Mouse (Mus musculus): ENCODE measurements around the gene Tanc1. TPM values are rescaled to one million over a fixed set of nuclear protein-coding genes. Genes with fewer than 3 reads are reported as not detected.

The Tanc1 gene
- polyA plus RNA-seq, 1 experiment from 2014 or later: 40.7 TPM

DNA sequence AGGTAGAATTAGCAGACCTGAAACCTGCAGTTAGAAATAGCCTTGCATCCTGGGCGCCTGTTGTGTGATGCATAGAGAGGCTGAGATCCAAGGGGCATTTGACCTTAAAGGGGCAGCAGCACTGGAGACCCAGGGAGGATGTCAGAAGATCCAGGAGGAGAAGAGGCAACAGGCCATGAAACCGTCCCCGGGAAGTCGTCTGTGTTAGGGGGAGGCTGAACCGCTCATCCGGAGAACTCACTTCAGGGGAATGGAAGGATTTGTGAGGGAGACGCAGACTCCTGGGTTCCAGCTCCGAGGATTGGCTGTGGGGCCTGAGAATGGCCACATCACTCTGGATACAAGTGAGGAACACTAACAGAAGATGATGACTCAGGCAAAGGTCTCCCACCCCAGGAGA, 60.8 kb downstream of the Tanc1 start:
- WGBS: 70% methylated on average over 8 of the region's 8 CpGs
- no peak overlapping the region for H3K4me3 ChIP-seq (replicated peaks)
- ATAC-seq (ENCODE audit: insufficient number of reproducible peaks, low FRiP score, low TSS enrichment, low read depth): no peak
- H3K9ac ChIP-seq: no peak overlapping the region
- no peak overlapping the region for H3K4me2 ChIP-seq (replicated peaks)
- H3K27ac ChIP-seq (replicated peaks): no peak overlapping the region
- peaks cover 62% of the 10 kb centered on the region for H3K4me1 ChIP-seq
- no peaks in the 10 kb centered on the region for H3K36me3 ChIP-seq
- H3K9me3 ChIP-seq (replicated peaks): no peaks in the 10 kb centered on the region
- no peaks in the 10 kb centered on the region for H3K27me3 ChIP-seq

DNA sequence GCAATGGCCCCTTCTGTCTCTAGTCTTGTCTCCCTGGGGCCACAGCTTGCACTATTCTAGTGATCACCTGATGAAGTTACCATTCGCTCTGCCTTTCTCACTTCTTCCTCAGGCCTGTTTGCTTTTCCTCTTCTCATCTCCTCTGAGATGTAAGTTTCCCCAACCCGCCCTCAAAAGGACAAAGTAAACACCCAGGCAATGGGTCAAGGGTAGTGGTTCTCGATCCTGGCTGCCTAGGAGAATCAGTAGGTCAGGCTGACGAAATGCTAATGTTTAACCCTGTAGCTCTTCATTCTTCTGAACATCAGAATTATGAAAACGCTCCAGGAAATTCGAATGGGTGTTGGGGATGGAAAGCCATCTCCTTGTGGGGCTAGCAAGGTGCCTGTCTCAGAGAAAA, 61.5 kb downstream of the Tanc1 start:
- H3K4me3 ChIP-seq (replicated peaks): no peak overlapping the region
- no peaks in the 10 kb centered on the region for H3K27me3 ChIP-seq
- H3K4me2 ChIP-seq (replicated peaks): no peak overlapping the region
- 86% methylated on average over 6 of the region's 6 CpGs for WGBS
- H3K27ac ChIP-seq (replicated peaks): no peak overlapping the region
- no peak overlapping the region for H3K9ac ChIP-seq
- H3K9me3 ChIP-seq (replicated peaks): no peaks in the 10 kb centered on the region
- no peaks in the 10 kb centered on the region for H3K36me3 ChIP-seq
- ATAC-seq (ENCODE audit: insufficient number of reproducible peaks, low FRiP score, low TSS enrichment, low read depth): no peak
- peaks cover 65% of the 10 kb centered on the region for H3K4me1 ChIP-seq

DNA sequence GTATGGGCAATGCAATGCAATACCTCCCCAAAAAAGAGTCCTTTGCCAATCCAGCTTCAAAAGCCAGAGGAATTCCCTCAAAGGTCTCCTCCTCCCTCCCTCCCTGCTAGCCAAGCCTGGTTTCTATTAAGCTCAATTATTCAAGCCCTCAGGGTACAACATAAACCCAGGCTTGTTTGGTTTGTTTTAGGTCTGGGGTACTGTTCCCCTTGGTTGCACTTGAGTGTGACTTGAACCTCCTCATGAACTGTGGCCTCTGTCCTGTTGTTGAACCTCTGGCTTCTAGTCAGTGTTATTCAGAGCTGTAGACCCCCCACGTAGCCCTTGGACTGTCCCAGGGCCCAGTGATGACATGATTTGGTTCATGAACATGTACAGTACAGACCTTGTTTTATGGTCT, 62.0 kb downstream of the Tanc1 start:
- 33% methylated on average over 1 of the region's 1 CpGs for WGBS
- Histone ChIP-seq H3K9ac (no peak overlapping the region), H3K36me3 (no peaks in the 10 kb centered on the region), H3K4me3 (replicated peaks) (no peak overlapping the region), H3K4me1 (peaks cover 69% of the 10 kb centered on the region), H3K27ac (replicated peaks) (no peak overlapping the region), H3K27me3 (no peaks in the 10 kb centered on the region), H3K9me3 (replicated peaks) (no peaks in the 10 kb centered on the region), H3K4me2 (replicated peaks) (no peak overlapping the region)
- ATAC-seq (ENCODE audit: insufficient number of reproducible peaks, low FRiP score, low TSS enrichment, low read depth): no peak

GRCm38 (mm10) chr2:59675270-59675995, 63.6 kb downstream of the Tanc1 start:
- Histone ChIP-seq H3K4me1 (peaks cover 78% of the 10 kb centered on the region), H3K27ac (replicated peaks) (peak overlapping the region; percentile 23; the same call in 1 of the 2 replicates), H3K9me3 (replicated peaks) (no peaks in the 10 kb centered on the region), H3K36me3 (no peaks in the 10 kb centered on the region), H3K4me2 (replicated peaks) (no peak overlapping the region), H3K27me3 (no peaks in the 10 kb centered on the region), H3K4me3 (replicated peaks) (no peak overlapping the region), H3K9ac (no peak overlapping the region)
- no peak for ATAC-seq (ENCODE audit: insufficient number of reproducible peaks, low FRiP score, low TSS enrichment, low read depth)
- WGBS: 35% methylated on average over 17 of the region's 17 CpGs

- 61% methylated on average over 6 of the region's 6 CpGs for WGBS
- H3K4me3 ChIP-seq (replicated peaks): no peak overlapping the region
- H3K9me3 ChIP-seq (replicated peaks): no peaks in the 10 kb centered on the region
- ATAC-seq (ENCODE audit: insufficient number of reproducible peaks, low FRiP score, low TSS enrichment, low read depth): no peak
- no peak overlapping the region for H3K9ac ChIP-seq
- H3K27me3 ChIP-seq: no peaks in the 10 kb centered on the region
- no peak overlapping the region for H3K4me2 ChIP-seq (replicated peaks)
- peaks cover 71% of the 10 kb centered on the region for H3K4me1 ChIP-seq
- no peaks in the 10 kb centered on the region for H3K36me3 ChIP-seq
- H3K27ac ChIP-seq (replicated peaks): 0 out of 2 replicates have a peak overlapping the region, but pooled peaks have one; percentile 24
Observed at GRCm38 (mm10) chr2:59676041-59676440, 64.2 kb downstream of the Tanc1 start.

GRCm38 (mm10) chr2:59676442-59676841, 64.6 kb downstream of the Tanc1 start:
- no peak overlapping the region for H3K4me2 ChIP-seq (replicated peaks)

GRCm38 (mm10) chr2:59679424-59680020, 67.7 kb downstream of the Tanc1 start:
- Histone ChIP-seq H3K27me3 (no peaks in the 10 kb centered on the region), H3K4me3 (replicated peaks) (no peak overlapping the region), H3K9me3 (replicated peaks) (no peaks in the 10 kb centered on the region), H3K4me1 (peaks cover 62% of the 10 kb centered on the region), H3K27ac (replicated peaks) (peak overlapping the region; percentile 81), H3K36me3 (no peaks in the 10 kb centered on the region), H3K9ac (no peak overlapping the region), H3K4me2 (replicated peaks) (no peak overlapping the region)
- 0 out of 2 replicates have a peak, but pooled peaks have one; percentile 46 for ATAC-seq (ENCODE audit: insufficient number of reproducible peaks, low FRiP score, low TSS enrichment, low read depth)
- 47% methylated on average over 10 of the region's 10 CpGs for WGBS

More at GRCm38 (mm10) chr2:59676442-59676841, 64.6 kb downstream of the Tanc1 start:
- H3K9ac ChIP-seq: no peak overlapping the region
- H3K9me3 ChIP-seq (replicated peaks): no peaks in the 10 kb centered on the region
- peaks cover 67% of the 10 kb centered on the region for H3K4me1 ChIP-seq
- WGBS: 47% methylated on average over 6 of the region's 6 CpGs
- no peak overlapping the region for H3K4me3 ChIP-seq (replicated peaks)
- no peaks in the 10 kb centered on the region for H3K36me3 ChIP-seq
- ATAC-seq (ENCODE audit: insufficient number of reproducible peaks, low FRiP score, low TSS enrichment, low read depth): no peak; the same call in 1 of the 2 replicates
- 0 out of 2 replicates have a peak overlapping the region, but pooled peaks have one; percentile 24 for H3K27ac ChIP-seq (replicated peaks)
- H3K27me3 ChIP-seq: no peaks in the 10 kb centered on the region

DNA sequence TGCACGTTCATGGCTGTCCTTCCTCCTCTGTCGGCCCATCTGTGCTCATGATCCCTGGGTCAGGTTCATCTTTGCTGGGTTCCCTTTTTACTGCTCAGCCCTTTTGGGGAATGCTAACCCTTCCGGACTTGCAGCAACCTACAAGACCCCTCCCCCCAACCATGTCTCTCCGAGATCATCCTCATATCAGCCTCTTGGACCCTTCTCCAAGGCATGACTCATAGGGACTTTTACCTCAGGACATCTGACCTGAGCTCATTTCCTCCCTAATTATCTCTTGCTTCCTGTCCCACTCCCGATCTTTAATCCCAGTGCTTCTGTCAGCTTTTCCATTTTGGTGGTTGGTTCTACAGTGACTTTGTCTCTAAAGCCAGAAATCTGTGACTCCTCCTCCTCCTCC, 68.9 kb downstream of the Tanc1 start:
- Histone ChIP-seq H3K36me3 (no peaks in the 10 kb centered on the region), H3K27ac (replicated peaks) (no peak overlapping the region), H3K9ac (no peak overlapping the region), H3K27me3 (no peaks in the 10 kb centered on the region), H3K4me1 (peaks cover 55% of the 10 kb centered on the region), H3K4me2 (replicated peaks) (no peak overlapping the region), H3K9me3 (replicated peaks) (no peaks in the 10 kb centered on the region), H3K4me3 (replicated peaks) (no peak overlapping the region)
- 65% methylated on average over 5 of the region's 5 CpGs for WGBS
- ATAC-seq (ENCODE audit: insufficient number of reproducible peaks, low FRiP score, low TSS enrichment, low read depth): no peak

GRCm38 (mm10) chr2:59681181-59681580, 69.3 kb downstream of the Tanc1 start:
- H3K4me3 ChIP-seq (replicated peaks): no peak overlapping the region
- H3K27ac ChIP-seq (replicated peaks): no peak overlapping the region
- ATAC-seq (ENCODE audit: insufficient number of reproducible peaks, low FRiP score, low TSS enrichment, low read depth): no peak
- no peak overlapping the region for H3K9ac ChIP-seq
- H3K4me2 ChIP-seq (replicated peaks): no peak overlapping the region
- H3K36me3 ChIP-seq: no peaks in the 10 kb centered on the region
- peaks cover 53% of the 10 kb centered on the region for H3K4me1 ChIP-seq
- H3K9me3 ChIP-seq (replicated peaks): no peaks in the 10 kb centered on the region
- 80% methylated on average over 4 of the region's 4 CpGs for WGBS
- H3K27me3 ChIP-seq: no peaks in the 10 kb centered on the region

GRCm38 (mm10) chr2:59684864-59685605, 73.2 kb downstream of the Tanc1 start:
- H3K27ac ChIP-seq (replicated peaks): peak overlapping the region; percentile 35; the same call in 1 of the 2 replicates
- peaks cover 22% of the 10 kb centered on the region for H3K4me1 ChIP-seq
- no peaks in the 10 kb centered on the region for H3K36me3 ChIP-seq
- H3K4me3 ChIP-seq (replicated peaks): no peak overlapping the region
- H3K9me3 ChIP-seq (replicated peaks): no peaks in the 10 kb centered on the region
- 78% methylated on average over 16 of the region's 16 CpGs for WGBS
- ATAC-seq (ENCODE audit: insufficient number of reproducible peaks, low FRiP score, low TSS enrichment, low read depth): peak; percentile 60
- H3K9ac ChIP-seq: no peak overlapping the region
- no peaks in the 10 kb centered on the region for H3K27me3 ChIP-seq
- no peak overlapping the region for H3K4me2 ChIP-seq (replicated peaks)

DNA sequence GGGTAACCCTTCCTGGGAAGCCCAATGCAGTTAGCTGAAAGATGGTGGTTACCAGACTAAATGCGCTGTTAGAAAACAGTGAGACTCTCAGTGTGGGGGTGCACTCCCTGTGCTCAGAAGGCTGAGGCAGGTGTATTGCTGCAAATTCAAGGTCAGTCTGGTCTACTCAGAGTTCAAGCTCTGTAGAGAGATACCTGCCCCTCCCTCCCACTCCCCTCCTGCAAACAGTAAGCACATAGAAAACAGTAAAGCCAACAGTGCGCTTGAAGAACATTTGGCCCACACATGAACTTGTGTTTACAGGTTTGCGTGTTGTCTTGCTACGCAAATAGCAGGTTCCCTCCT, 73.7 kb downstream of the Tanc1 start:
- no peaks in the 10 kb centered on the region for H3K36me3 ChIP-seq
- H3K9me3 ChIP-seq (replicated peaks): no peaks in the 10 kb centered on the region
- H3K27me3 ChIP-seq: no peaks in the 10 kb centered on the region
- no peak overlapping the region for H3K4me2 ChIP-seq (replicated peaks)
- no peak overlapping the region for H3K4me3 ChIP-seq (replicated peaks)
- WGBS: 84% methylated on average over 4 of the region's 4 CpGs
- ATAC-seq (ENCODE audit: insufficient number of reproducible peaks, low FRiP score, low TSS enrichment, low read depth): no peak
- peaks cover 19% of the 10 kb centered on the region for H3K4me1 ChIP-seq
- H3K9ac ChIP-seq: no peak overlapping the region
- no peak overlapping the region for H3K27ac ChIP-seq (replicated peaks)

All from embryonic facial prominence, embryonic 15.5 days (tissue).